ENCODE assay signal across 8 mouse cellular contexts in genomic region chr17:24162584-24163175, GRCm38 (mm10). TPM values are rescaled to one million over a fixed set of nuclear protein-coding genes. Genes with fewer than 3 reads are reported as not detected.
DNase-seq lines count a peak whose midpoint lies in the region; ATAC-seq and TF ChIP-seq lines count a peak whose summit lies in the region.

No protein-coding gene starts in this region.

- peak overlapping the region; percentile 82 to 88 for H3K4me3 ChIP-seq in ES-E14 (ENCODE audit: insufficient read depth in 1 of 2, low read depth in 1 of 2, low read length in 2 of 2, poor library complexity in 1 of 2, severe bottlenecking in 1 of 2)
- peak overlapping the region; percentile 80 for H3K4me3 ChIP-seq in forebrain, embryonic 11.5 days (ENCODE audit: low read depth, low read length)
- H3K4me3 ChIP-seq in intestine, postnatal 0 days (ENCODE audit: low read depth, low read length): peak overlapping the region; percentile 71
- H3K4me3 ChIP-seq in lung, adult 2 months (replicated peaks; ENCODE audit: extremely low read depth, low read depth, low read length): peak overlapping the region; percentile 92

- ATAC-seq in forebrain, embryonic 11.5 days (replicated peaks; ENCODE audit: low FRiP score): no peak
- ATAC-seq in intestine, postnatal 0 days: no peak; the same call in 1 of the 2 replicates

- H3K27ac ChIP-seq in ES-E14 (ENCODE audit: insufficient read depth, low read depth, low read length, poor library complexity, severe bottlenecking): peak overlapping the region; percentile 45
- no peak overlapping the region for H3K27ac ChIP-seq in forebrain, embryonic 11.5 days (ENCODE audit: low read depth, low read length)
- peak overlapping the region; percentile 82 for H3K27ac ChIP-seq in intestine, postnatal 0 days (ENCODE audit: low read depth, low read length)

- DNase-seq in adrenal gland, postnatal 10 days: peak; percentile 39
- DNase-seq in adrenal gland, adult 8-10 months: no peak
- DNase-seq in ES-E14 (ENCODE audit: low read depth, low spot score): no peak
- DNase-seq in forebrain, embryonic 11.5 days (ENCODE audit: low spot score): no peak
- no peak for DNase-seq in lung, adult 2 months
- peak; percentile 38 for DNase-seq in splenic B cell, adult 2 months (ENCODE audit: low read depth, low spot score)
- no peak for DNase-seq in layer of hippocampus, postnatal 14 days (ENCODE audit: low spot score in 2 of 2)

- WGBS in forebrain, embryonic 11.5 days: 36% methylated on average over 17 of the region's 17 CpGs
- WGBS in intestine, postnatal 0 days: 16% methylated on average over 17 of the region's 17 CpGs
- WGBS in lung, adult 2 months: 7% methylated on average over 17 of the region's 17 CpGs

- in situ Hi-C loops in ES-E14 (cut with MboI; ENCODE audit: low sequenced_read_pairs in 2 of 2, unreplicated experiment in 2 of 2): no loop called here

- no peaks in the 10 kb centered on the region for H3K27me3 ChIP-seq in forebrain, embryonic 11.5 days (ENCODE audit: control insufficient read depth, insufficient read depth, low read length)
- H3K27me3 ChIP-seq in intestine, postnatal 0 days (replicated peaks; ENCODE audit: control insufficient read depth, insufficient read depth, low read length): no peaks in the 10 kb centered on the region
- H3K27me3 ChIP-seq in splenic B cell, adult 2 months (ENCODE audit: control insufficient read depth, insufficient read depth, low read length, poor library complexity, severe bottlenecking): no peaks in the 10 kb centered on the region

- peak overlapping the region; percentile 80 for H3K4me2 ChIP-seq in forebrain, embryonic 11.5 days (ENCODE audit: low read depth, low read length, severe bottlenecking)
- H3K4me2 ChIP-seq in intestine, postnatal 0 days (replicated peaks; ENCODE audit: low read depth): peak overlapping the region; percentile 94

- peaks cover 3 to 17% of the 10 kb centered on the region in 2 experiments; a peak in 3 of 4 replicates for H3K4me1 ChIP-seq in ES-E14 (ENCODE audit: control insufficient read depth in 2 of 2, insufficient read depth in 2 of 2, low read length in 2 of 2, poor library complexity in 1 of 2)
- peaks cover 4% of the 10 kb centered on the region; the same call in 1 of the 2 replicates for H3K4me1 ChIP-seq in forebrain, embryonic 11.5 days (replicated peaks; ENCODE audit: control insufficient read depth, insufficient read depth, low read length)
- H3K4me1 ChIP-seq in intestine, postnatal 0 days (replicated peaks; ENCODE audit: control insufficient read depth, insufficient read depth, low read length): 0 out of 2 replicates have a peak, but pooled peaks cover 4% of the 10 kb centered on the region
- peaks cover 7% of the 10 kb centered on the region for H3K4me1 ChIP-seq in lung, adult 2 months (ENCODE audit: control insufficient read depth, insufficient read depth, low read length)

- peaks cover 22% of the 10 kb centered on the region for H3K36me3 ChIP-seq in ES-E14 (ENCODE audit: control insufficient read depth, insufficient read depth, low read length, poor library complexity, severe bottlenecking)
- no peaks in the 10 kb centered on the region; the same call in 1 of the 2 replicates for H3K36me3 ChIP-seq in forebrain, embryonic 11.5 days (ENCODE audit: control insufficient read depth, insufficient read depth, low read length)
- peaks cover 23% of the 10 kb centered on the region for H3K36me3 ChIP-seq in intestine, postnatal 0 days (ENCODE audit: control insufficient read depth, insufficient read depth)
- H3K36me3 ChIP-seq in splenic B cell, adult 2 months (ENCODE audit: control insufficient read depth, insufficient read depth, low read length, poor library complexity, severe bottlenecking): peaks cover 3% of the 10 kb centered on the region

- no peak for TF ChIP-seq CTCF in intestine, postnatal 0 days (IDR thresholded peaks at IDR 0.05; ENCODE audit: low read depth)
- no peak for TF ChIP-seq CTCF in lung, adult 2 months (IDR thresholded peaks at IDR 0.05; ENCODE audit: insufficient read depth, low read length)

- H3K9ac ChIP-seq in ES-E14 (ENCODE audit: insufficient read depth, low read depth, low read length, poor library complexity, severe bottlenecking): peak overlapping the region; percentile 86
- peak overlapping the region; percentile 74 for H3K9ac ChIP-seq in forebrain, embryonic 11.5 days (ENCODE audit: low read length)
- H3K9ac ChIP-seq in intestine, postnatal 0 days (ENCODE audit: low read depth, low read length): peak overlapping the region; percentile 72

- no peak for TF ChIP-seq POLR2A in lung, adult 2 months (IDR thresholded peaks at IDR 0.05; ENCODE audit: borderline replicate concordance, extremely low read depth, low read depth, low read length)

- H3K9me3 ChIP-seq in ES-E14 (ENCODE audit: control insufficient read depth, insufficient read depth, low read depth, low read length): no peaks in the 10 kb centered on the region
- no peaks in the 10 kb centered on the region for H3K9me3 ChIP-seq in forebrain, embryonic 11.5 days (ENCODE audit: control insufficient read depth, low read length)
- H3K9me3 ChIP-seq in intestine, postnatal 0 days (ENCODE audit: control insufficient read depth): no peaks in the 10 kb centered on the region

TF ChIP-seq in ES-E14, 5 proteins besides CTCF, POLR2A, EP300 and RAD21:
- TF ChIP-seq HCFC1 (IDR thresholded peaks at IDR 0.05; ENCODE audit: borderline replicate concordance, insufficient read depth, low read length) (no peak), CHD2 (IDR thresholded peaks at IDR 0.05; ENCODE audit: low read depth, low read length) (no peak), ZNF384 (IDR thresholded peaks at IDR 0.05; ENCODE audit: low read depth, low read length) (no peak), MAFK (IDR thresholded peaks at IDR 0.05; ENCODE audit: insufficient read depth, low read depth, low read length) (no peak), ZC3H11A (IDR thresholded peaks at IDR 0.05; ENCODE audit: borderline replicate concordance, low read depth, low read length) (no peak)
TF ChIP-seq in ES-E14: peak in this region for 0.

RNA-seq across cellular contexts. Expression of gene Amdhd2, which starts 0.9 kb away (rescaled TPM):
- 10 to 100 TPM; 36.6 to 44.2 TPM for total RNA-seq in adrenal gland, postnatal 10 days (2021)
- total RNA-seq in adrenal gland, adult 8-10 months (2022): 10 to 100 TPM; 39.3 to 64.9 (median 50.3) TPM
- 28.5 and 35.3 TPM in 2 replicates for total RNA-seq in ES-E14 (2012; rRNA removed)
- polyA plus RNA-seq in forebrain, embryonic 11.5 days (2014; fragmentation: Nextera tagmentation; extraction: Ambion mirVana): 29.5 and 34.7 TPM in 2 replicates
- 159 and 172 TPM in 2 replicates for polyA plus RNA-seq in intestine, postnatal 0 days (2015; fragmentation: Nextera tagmentation; extraction: Ambion mirVana)
- polyA plus RNA-seq in lung, adult 2 months (2012; rRNA removed): 58.3 and 58.8 TPM in 2 replicates
- 10 to 100 TPM; 27.4 to 33.7 TPM for total RNA-seq in layer of hippocampus, postnatal 14 days (2021)

RNA-seq across cellular contexts. Expression of gene Atp6v0c, which starts 6.8 kb away (rescaled TPM):
- total RNA-seq in adrenal gland, postnatal 10 days (2021): 100 to 1,000 TPM; 286 to 329 TPM
- total RNA-seq in adrenal gland, adult 8-10 months (2022): 100 to 1,000 TPM; 416 to 520 (median 442) TPM
- 129 and 159 TPM in 2 replicates for total RNA-seq in ES-E14 (2012; rRNA removed)
- 394 and 453 TPM in 2 replicates for polyA plus RNA-seq in forebrain, embryonic 11.5 days (2014; fragmentation: Nextera tagmentation; extraction: Ambion mirVana)
- 1,362 and 1,364 TPM in 2 replicates for polyA plus RNA-seq in intestine, postnatal 0 days (2015; fragmentation: Nextera tagmentation; extraction: Ambion mirVana)
- 880 and 1,077 TPM in 2 replicates for polyA plus RNA-seq in lung, adult 2 months (2012; rRNA removed)
- 1,000 to 10,000 TPM; 1,388 to 1,424 TPM for total RNA-seq in layer of hippocampus, postnatal 14 days (2021)

RNA-seq across cellular contexts. Expression of gene Pdpk1, which starts 12.0 kb away (rescaled TPM):
- total RNA-seq in adrenal gland, postnatal 10 days (2021): 10 to 100 TPM; 46.8 to 53.3 TPM
- 10 to 100 TPM; 46.0 to 63.6 (median 61.9) TPM for total RNA-seq in adrenal gland, adult 8-10 months (2022)
- total RNA-seq in ES-E14 (2012; rRNA removed): 25.6 and 26.7 TPM in 2 replicates
- polyA plus RNA-seq in forebrain, embryonic 11.5 days (2014; fragmentation: Nextera tagmentation; extraction: Ambion mirVana): 46.6 and 47.5 TPM in 2 replicates
- polyA plus RNA-seq in intestine, postnatal 0 days (2015; fragmentation: Nextera tagmentation; extraction: Ambion mirVana): 24.7 and 28.4 TPM in 2 replicates
- 16.4 and 19.8 TPM in 2 replicates for polyA plus RNA-seq in lung, adult 2 months (2012; rRNA removed)
- 100 to 1,000 TPM; 102 to 107 TPM for total RNA-seq in layer of hippocampus, postnatal 14 days (2021)

RNA-seq across cellular contexts. Expression of gene Tbc1d24, which starts 42.7 kb away (rescaled TPM):
- 10 to 100 TPM; 12.0 to 16.4 TPM for total RNA-seq in adrenal gland, postnatal 10 days (2021)
- 10 to 100 TPM; 18.8 to 24.3 (median 23.8) TPM for total RNA-seq in adrenal gland, adult 8-10 months (2022)
- 14.1 and 20.4 TPM in 2 replicates for total RNA-seq in ES-E14 (2012; rRNA removed)
- polyA plus RNA-seq in forebrain, embryonic 11.5 days (2014; fragmentation: Nextera tagmentation; extraction: Ambion mirVana): 8.3 and 8.4 TPM in 2 replicates
- polyA plus RNA-seq in intestine, postnatal 0 days (2015; fragmentation: Nextera tagmentation; extraction: Ambion mirVana): 3.1 and 3.4 TPM in 2 replicates
- 13.9 and 30.2 TPM in 2 replicates for polyA plus RNA-seq in lung, adult 2 months (2012; rRNA removed)
- total RNA-seq in layer of hippocampus, postnatal 14 days (2021): 10 to 100 TPM; 71.1 to 75.8 TPM

RNA-seq across cellular contexts. Expression of gene Ntn3, which starts 46.7 kb away (rescaled TPM):
- total RNA-seq in adrenal gland, postnatal 10 days (2021): 1 to 10 TPM; 3.1 to 4.2 TPM
- 1 to 10 TPM; 1.7 to 4.2 (median 2.9) TPM for total RNA-seq in adrenal gland, adult 8-10 months (2022)
- 2.7 and 4.1 TPM in 2 replicates for total RNA-seq in ES-E14 (2012; rRNA removed)
- polyA plus RNA-seq in forebrain, embryonic 11.5 days (2014; fragmentation: Nextera tagmentation; extraction: Ambion mirVana): 3.8 and 4.9 TPM in 2 replicates
- 2.0 and 2.1 TPM in 2 replicates for polyA plus RNA-seq in intestine, postnatal 0 days (2015; fragmentation: Nextera tagmentation; extraction: Ambion mirVana)
- 8.2 and 10.4 TPM in 2 replicates for polyA plus RNA-seq in lung, adult 2 months (2012; rRNA removed)
- 10 to 100 TPM; 12.3 to 12.4 TPM for total RNA-seq in layer of hippocampus, postnatal 14 days (2021)

Comparison
In these comparisons a context has a peak if more than half of its experiments do, and no peak if none do; other contexts are left out.
1. DNase-seq: peak in adrenal gland, postnatal 10 days (single experiment) and splenic B cell, adult 2 months (single experiment); none in adrenal gland, adult 8-10 months (single experiment), ES-E14 (single experiment), forebrain, embryonic 11.5 days (single experiment), lung, adult 2 months (single experiment) and layer of hippocampus, postnatal 14 days (0 of 2).
2. Peak in every context shown above with its lines, with median percentiles within 50 percentile points of each other: H3K4me3 ChIP-seq and H3K9ac ChIP-seq.